Mouse (Mus musculus) MEL (cell line): ENCODE results near the gene Gpr137. TPM values are rescaled to one million over a fixed set of nuclear protein-coding genes. Genes with fewer than 3 reads are reported as not detected.

ENCODE experiments used
- DNase-seq: peaks from one replicate; pipeline ENCODE4 v3.0.0; 2011; ENCODE audit warnings: low read depth, low spot score
- H3K27ac ChIP-seq: 2 replicates; pipeline ENCODE4 v1.5.1; 2012; ENCODE audit warnings: low read depth, mild to moderate bottlenecking, control low read depth, low read length, moderate library complexity; ENCODE audit not compliant: control insufficient read depth
- H3K27me3 ChIP-seq, 2 experiments: fragments of 150-350 bp in 1 of 2; sonication (generic) in 1 of 2; 2 replicates each; pipeline ENCODE4 v1.6.1; 2012; ENCODE audit warnings: low read length in 2 of 2, mild to moderate bottlenecking in 2 of 2, improper control_type of control experiment in 1 of 2, moderate library complexity in 1 of 2; ENCODE audit not compliant: insufficient read depth in 2 of 2, control insufficient read depth in 1 of 2
- H3K36me3 ChIP-seq, 2 experiments: 2 replicates each; pipeline ENCODE4 v1.6.1; 2012 to 2014; ENCODE audit warnings: low read length in 2 of 2, improper control_type of control experiment in 1 of 2, inconsistent platforms in 1 of 2, mild to moderate bottlenecking in 1 of 2; ENCODE audit not compliant: insufficient read depth in 2 of 2, control insufficient read depth in 1 of 2
- H3K4me1 ChIP-seq, 2 experiments: fragments of 150-350 bp in 1 of 2; sonication (generic) in 1 of 2; 2 replicates each; pipeline ENCODE4 v1.6.1; 2012; ENCODE audit warnings: low read length in 2 of 2, improper control_type of control experiment in 1 of 2, mild to moderate bottlenecking in 1 of 2; ENCODE audit not compliant: insufficient read depth in 2 of 2, control insufficient read depth in 1 of 2
- H3K4me3 ChIP-seq, 2 experiments: fragments of 150-350 bp in 1 of 2; sonication (generic) in 1 of 2; 2 replicates each; pipeline ENCODE4 v1.5.1; 2012; ENCODE audit warnings: low read depth in 2 of 2, low read length in 2 of 2, mild to moderate bottlenecking in 2 of 2, moderate library complexity in 2 of 2, control low read depth in 1 of 2, improper control_type of control experiment in 1 of 2; ENCODE audit not compliant: control insufficient read depth in 1 of 2, insufficient read depth in 1 of 2
- H3K79me2 ChIP-seq: 2 replicates; pipeline ENCODE4 v1.6.1; 2012; ENCODE audit warnings: mild to moderate bottlenecking, low read length, moderate library complexity; ENCODE audit not compliant: control insufficient read depth, poor library complexity, insufficient read depth
- H3K9ac ChIP-seq: 2 replicates; pipeline ENCODE4 v1.6.1; 2012; ENCODE audit warnings: low read depth, mild to moderate bottlenecking, control low read depth, low read length, moderate library complexity; ENCODE audit not compliant: control insufficient read depth, poor library complexity, severe bottlenecking
- H3K9me3 ChIP-seq: fragments of 150-350 bp; sonication (generic); replicated peaks from 2 replicates; pipeline ENCODE4 v1.6.1; 2012; ENCODE audit warnings: mild to moderate bottlenecking, low read length, improper control_type of control experiment, moderate library complexity; ENCODE audit not compliant: insufficient read depth
- E2F4 ChIP-seq: IDR thresholded peaks from 2 replicates; pipeline ENCODE4 v1.6.1; 2011; ENCODE audit warnings: low read depth, low read length, improper control_type of control experiment, borderline replicate concordance
- ELF1 ChIP-seq: IDR thresholded peaks from 2 replicates; pipeline ENCODE4 v1.6.1; 2014; ENCODE audit warnings: low read depth, mild to moderate bottlenecking, inconsistent platforms, low read length, improper control_type of control experiment, moderate library complexity
- EP300 ChIP-seq, 2 experiments: IDR thresholded peaks; 2 replicates each; pipeline ENCODE4 v1.6.1; 2011; ENCODE audit warnings: improper control_type of control experiment in 2 of 2, low read length in 2 of 2, low read depth in 1 of 2, mild to moderate bottlenecking in 1 of 2
- GATA1 ChIP-seq: IDR thresholded peaks from 2 replicates; pipeline ENCODE4 v1.6.1; 2011; ENCODE audit warnings: low read depth, low read length, improper control_type of control experiment
- HCFC1 ChIP-seq: IDR thresholded peaks from 2 replicates; pipeline ENCODE4 v1.6.1; 2012; ENCODE audit warnings: low read depth, mild to moderate bottlenecking, inconsistent platforms, low read length, improper control_type of control experiment, moderate library complexity
- MAFK ChIP-seq: IDR thresholded peaks from 2 replicates; pipeline ENCODE4 v1.6.1; 2011; ENCODE audit warnings: low read depth, mild to moderate bottlenecking, low read length, improper control_type of control experiment, borderline replicate concordance
- MAX ChIP-seq: IDR thresholded peaks from 2 replicates; pipeline ENCODE4 v1.6.1; 2011; ENCODE audit warnings: low read length, improper control_type of control experiment
- MAZ ChIP-seq: IDR thresholded peaks from 2 replicates; pipeline ENCODE4 v1.6.1; 2012; ENCODE audit warnings: low read depth, mild to moderate bottlenecking, inconsistent platforms, low read length, improper control_type of control experiment
- MEF2A ChIP-seq: IDR thresholded peaks from 2 replicates; pipeline ENCODE4 v1.6.1; 2014; ENCODE audit warnings: low read depth, mild to moderate bottlenecking, inconsistent platforms, low read length, improper control_type of control experiment; ENCODE audit not compliant: poor library complexity, insufficient replicate concordance, severe bottlenecking; ENCODE audit errors: extremely low read depth
- MXI1 ChIP-seq: IDR thresholded peaks from 2 replicates; pipeline ENCODE4 v1.6.1; 2011; ENCODE audit warnings: mild to moderate bottlenecking, low read depth, low read length, improper control_type of control experiment
- NRF1 ChIP-seq: IDR thresholded peaks from 2 replicates; pipeline ENCODE4 v1.6.1; 2014; ENCODE audit warnings: low read depth, mild to moderate bottlenecking, inconsistent platforms, low read length, improper control_type of control experiment, moderate library complexity; ENCODE audit not compliant: poor library complexity, insufficient read depth, severe bottlenecking
- POLR2AphosphoS5 ChIP-seq: IDR thresholded peaks from 2 replicates; pipeline ENCODE4 v1.6.1; 2012; ENCODE audit warnings: low read depth, borderline replicate concordance, mild to moderate bottlenecking, inconsistent platforms, low read length, moderate library complexity, mixed read lengths
- SIN3A ChIP-seq: IDR thresholded peaks from 2 replicates; pipeline ENCODE4 v1.6.1; 2012; ENCODE audit warnings: low read length, improper control_type of control experiment, inconsistent platforms
- USF1 ChIP-seq: IDR thresholded peaks from 2 replicates; pipeline ENCODE4 v1.6.1; 2014; ENCODE audit warnings: low read depth, mild to moderate bottlenecking, inconsistent platforms, low read length, improper control_type of control experiment, moderate library complexity
- ZC3H11A ChIP-seq: IDR thresholded peaks from 2 replicates; pipeline ENCODE4 v1.6.1; 2012; ENCODE audit warnings: low read depth, mild to moderate bottlenecking, inconsistent platforms, low read length, improper control_type of control experiment
- ZMIZ1 ChIP-seq: IDR thresholded peaks from 2 replicates; pipeline ENCODE4 v1.6.1; 2012; ENCODE audit warnings: low read depth, mild to moderate bottlenecking, inconsistent platforms, low read length, improper control_type of control experiment, moderate library complexity
- polyA plus RNA-seq, 2 experiments: library from polyadenylated mRNA; stranded (reverse) in 1 of 2; unstranded in 1 of 2; fragments of >175 nt in 1 of 2; fragments of >200 nt in 1 of 2; gene quantifications; 2 replicates each; pipeline versions ENCODE4 v1.2.1 to v1.2.4; 2012; ENCODE audit warnings: low replicate concordance in 2 of 2, low read depth in 1 of 2; ENCODE audit not compliant: insufficient read length in 2 of 2, insufficient read depth in 1 of 2, missing spikeins in 1 of 2
- total RNA-seq: library from RNA; depleted of rRNA; stranded (reverse); fragments of 300-350 nt; gene quantifications from 2 replicates; pipeline ENCODE4 v1.2.3, GENCODE M21; 2012

Gene Gpr137
- total and polyA plus RNA-seq, 3 experiments, result 27.1 to 35.3 TPM; not detected in 1

GRCm38 (mm10) chr19:6950613-6951153 is 8.4 kb upstream of the Gpr137 start:
- peak overlapping the region; percentile 91 for H3K27ac ChIP-seq
- TF ChIP-seq MXI1, result 0 out of 2 replicates have a peak, but pooled peaks have one; percentile 10
- TF ChIP-seq ELF1, result no peak
- H3K9me3 ChIP-seq, result no peaks in the 10 kb centered on the region
- H3K9ac ChIP-seq, result peak overlapping the region; percentile 82
- H3K4me3 ChIP-seq, result peak overlapping the region; percentile 59 to 61
- H3K36me3 ChIP-seq, result peaks cover 0 to 6% of the 10 kb centered on the region in 2 experiments; a peak in 1 of 4 replicates
- H3K4me1 ChIP-seq, result 0 out of 4 replicates have a peak, but pooled peaks cover 0 to 6% of the 10 kb centered on the region in 2 experiments
- peak; percentile 65 for DNase-seq
- peaks cover 1% of the 10 kb centered on the region; the same call in 1 of the 2 replicates for H3K79me2 ChIP-seq
- H3K27me3 ChIP-seq, result no peaks in the 10 kb centered on the region

GRCm38 (mm10) chr19:6949951-6950350 is 7.7 kb upstream of the Gpr137 start:
- Histone ChIP-seq H3K36me3 (peaks cover 0 to 6% of the 10 kb centered on the region in 2 experiments; a peak in 1 of 4 replicates), H3K9ac (no peak overlapping the region; the same call in 1 of the 2 replicates), H3K4me1 (0 out of 4 replicates have a peak, but pooled peaks cover 0 to 6% of the 10 kb centered on the region in 2 experiments)
- DNase-seq, result no peak
- TF ChIP-seq POLR2AphosphoS5 (no peak), MAFK (no peak), MAX (0 out of 2 replicates have a peak, but pooled peaks have one; percentile 26), MXI1 (no peak), NRF1 (no peak)
- TF ChIP-seq, all 39 proteins: peak for 1
- Histone ChIP-seq H3K4me3 (no peak overlapping the region; a peak in 1 of 4 replicates), H3K9me3 (no peaks in the 10 kb centered on the region), H3K27me3 (no peaks in the 10 kb centered on the region), H3K27ac (no peak overlapping the region), H3K79me2 (peaks cover 1% of the 10 kb centered on the region; the same call in 1 of the 2 replicates)

- Histone ChIP-seq H3K9me3 (no peaks in the 10 kb centered on the region), H3K9ac (no peak overlapping the region), H3K4me1 (0 out of 4 replicates have a peak, but pooled peaks cover 0 to 6% of the 10 kb centered on the region in 2 experiments), H3K4me3 (no peak overlapping the region), H3K36me3 (peaks cover 0 to 6% of the 10 kb centered on the region in 2 experiments; a peak in 1 of 4 replicates), H3K27me3 (no peaks in the 10 kb centered on the region), H3K79me2 (peaks cover 1% of the 10 kb centered on the region; the same call in 1 of the 2 replicates), H3K27ac (no peak overlapping the region)
- no peak for DNase-seq
- TF ChIP-seq ELF1, result no peak
- TF ChIP-seq EP300 (IDR thresholded peaks at IDR 0.05; ENCODE audit: low read depth in 1 of 2, low read length in 2 of 2), result no peak
- TF ChIP-seq USF1, result no peak
- TF ChIP-seq HCFC1, result no peak
- no peak for TF ChIP-seq ZMIZ1
- no peak for TF ChIP-seq GATA1
- no peak for TF ChIP-seq MEF2A
- no peak for TF ChIP-seq ZC3H11A
- no peak for TF ChIP-seq MAZ
- TF ChIP-seq SIN3A, result no peak
- TF ChIP-seq E2F4, result no peak
These were observed 7.3 kb upstream of the Gpr137 start for GRCm38 (mm10) chr19:6949532-6949931.
